Mouse (Mus musculus) heart, embryonic 14.5 days (tissue): ENCODE measurements at regions not wholly inside any gene's neighbourhood (a gene's known extent, or its start where the extent isn't known, plus 50 kb on each side); places are given as distances from the start of the nearest gene placed in this dataset.

Experiments used
- ATAC-seq: fragments of 200-750 bp; cut with Nextera tagmentation; 2 replicates; pipeline ENCODE4 v1.8.0; 2017; ENCODE audit warnings: low read depth, moderate TSS enrichment; ENCODE audit not compliant: insufficient number of reproducible peaks, insufficient read depth, low FRiP score
- H3K27ac ChIP-seq, 2 experiments: fragments of 200-500 bp in 1 of 2; fragments of 300-500 bp in 1 of 2; sonication (generic) in 1 of 2; replicated peaks in 1 of 2; 2 replicates each; pipeline ENCODE4 v1.5.1; 2012 to 2014; ENCODE audit warnings: low read depth in 2 of 2, low read length in 2 of 2, control low read depth in 1 of 2, mild to moderate bottlenecking in 1 of 2, mixed read lengths in 1 of 2; ENCODE audit not compliant: control insufficient read depth in 1 of 2, insufficient read depth in 1 of 2
- H3K27me3 ChIP-seq: fragments of 300-500 bp; sonication (generic); 2 replicates; pipeline ENCODE4 v1.6.1; 2014; ENCODE audit warnings: mild to moderate bottlenecking, low read length, control low read depth; ENCODE audit not compliant: control insufficient read depth, insufficient read depth
- H3K36me3 ChIP-seq: fragments of 300-500 bp; sonication (generic); 2 replicates; pipeline ENCODE4 v1.6.1; 2014; ENCODE audit warnings: mild to moderate bottlenecking, control low read depth, low read length, mixed read lengths; ENCODE audit not compliant: control insufficient read depth, insufficient read depth
- H3K4me1 ChIP-seq, 2 experiments: fragments of 200-500 bp in 1 of 2; fragments of 300-500 bp in 1 of 2; sonication (generic) in 1 of 2; 2 replicates each; pipeline ENCODE4 v1.6.1; 2012 to 2014; ENCODE audit warnings: low read length in 2 of 2, control low read depth in 1 of 2, mixed read lengths in 1 of 2; ENCODE audit not compliant: control insufficient read depth in 2 of 2, insufficient read depth in 2 of 2
- H3K4me2 ChIP-seq: fragments of 300-500 bp; sonication (generic); 2 replicates; pipeline ENCODE4 v1.6.1; 2014; ENCODE audit warnings: mild to moderate bottlenecking, low read length
- H3K4me3 ChIP-seq, 2 experiments: fragments of 200-500 bp in 1 of 2; fragments of 300-500 bp in 1 of 2; sonication (generic) in 1 of 2; 2 replicates each; pipeline ENCODE4 v1.5.1; 2012 to 2014; ENCODE audit warnings: low read length in 2 of 2, mild to moderate bottlenecking in 2 of 2, control low read depth in 1 of 2, low read depth in 1 of 2, moderate library complexity in 1 of 2; ENCODE audit not compliant: control insufficient read depth in 1 of 2, insufficient read depth in 1 of 2
- H3K9ac ChIP-seq: fragments of 300-500 bp; sonication (generic); 2 replicates; pipeline ENCODE4 v1.6.1; 2014; ENCODE audit warnings: mild to moderate bottlenecking, low read length
- H3K9me3 ChIP-seq: fragments of 300-500 bp; sonication (generic); 2 replicates; pipeline ENCODE4 v1.6.1; 2016; ENCODE audit warnings: low read length, control low read depth; ENCODE audit not compliant: control insufficient read depth
- WGBS: fragments of 180-500 bp; shearing (Covaris S2); extraction: QIAGEN DNeasy Blood & Tissue Kit; methylation state at CpG from one replicate; pipeline ENCODE4 v1.1.7; 2014; 5-methylcytosine and 5-hydroxymethylcytosine counted together

DNA sequence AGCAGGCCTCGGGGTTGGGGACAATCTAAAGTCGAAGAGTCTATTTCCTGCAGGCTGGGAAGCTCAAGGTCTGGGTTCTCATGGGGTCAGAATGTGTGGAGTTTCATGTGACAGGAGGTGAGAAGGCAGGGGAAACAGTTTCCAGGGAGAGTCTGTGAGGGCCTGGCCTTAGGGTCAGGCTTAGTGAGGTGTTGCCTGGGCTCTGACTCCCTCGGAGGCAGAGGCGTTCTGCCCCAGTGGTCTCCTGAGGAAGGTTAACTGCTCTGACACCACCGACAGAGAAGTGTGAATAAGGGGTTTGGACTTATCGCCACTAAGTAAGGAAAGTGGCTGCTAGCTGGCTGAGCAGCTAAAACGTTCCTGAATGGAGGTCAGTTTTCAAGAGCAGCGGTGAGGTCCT, 499.9 kb downstream of the Zfp704 start:
- H3K4me2 ChIP-seq, result no peak overlapping the region
- 43% methylated on average over 8 of the region's 8 CpGs for WGBS
- H3K36me3 ChIP-seq, result no peaks in the 10 kb centered on the region
- H3K27me3 ChIP-seq, result no peaks in the 10 kb centered on the region
- H3K4me1 ChIP-seq, result peaks cover 14 to 17% of the 10 kb centered on the region in 2 experiments; a peak in 3 of 4 replicates
- H3K9me3 ChIP-seq, result no peaks in the 10 kb centered on the region
- no peak overlapping the region for H3K27ac ChIP-seq
- no peak overlapping the region for H3K4me3 ChIP-seq
- ATAC-seq, result no peak
- H3K9ac ChIP-seq, result no peak overlapping the region

GRCm38 (mm10) chr3:9109485-9109884, 500.4 kb downstream of the Zfp704 start:
- Histone ChIP-seq H3K9me3 (no peaks in the 10 kb centered on the region), H3K9ac (no peak overlapping the region), H3K36me3 (no peaks in the 10 kb centered on the region), H3K4me2 (no peak overlapping the region), H3K4me1 (peaks cover 14 to 17% of the 10 kb centered on the region in 2 experiments; a peak in 3 of 4 replicates), H3K27me3 (no peaks in the 10 kb centered on the region), H3K4me3 (no peak overlapping the region), H3K27ac (no peak overlapping the region)
- WGBS, result 80% methylated on average over 5 of the region's 5 CpGs
- ATAC-seq, result no peak

GRCm38 (mm10) chr3:9107766-9108410, 502.0 kb downstream of the Zfp704 start:
- 76% methylated on average over 15 of the region's 15 CpGs for WGBS
- Histone ChIP-seq H3K4me3 (no peak overlapping the region), H3K4me2 (no peak overlapping the region), H3K9me3 (no peaks in the 10 kb centered on the region), H3K36me3 (no peaks in the 10 kb centered on the region), H3K27me3 (no peaks in the 10 kb centered on the region), H3K4me1 (peaks cover 11 to 17% of the 10 kb centered on the region in 2 experiments; a peak in 3 of 4 replicates), H3K27ac (no peak overlapping the region), H3K9ac (no peak overlapping the region)
- ATAC-seq, result no peak

GRCm38 (mm10) chr3:9105191-9105926, 504.5 kb downstream of the Zfp704 start:
- Histone ChIP-seq H3K9ac (no peak overlapping the region), H3K4me2 (no peak overlapping the region), H3K4me1 (peaks cover 6 to 11% of the 10 kb centered on the region in 2 experiments; a peak in 3 of 4 replicates), H3K36me3 (no peaks in the 10 kb centered on the region), H3K9me3 (no peaks in the 10 kb centered on the region), H3K4me3 (no peak overlapping the region), H3K27ac (no peak overlapping the region), H3K27me3 (no peaks in the 10 kb centered on the region)
- no peak for ATAC-seq
- WGBS, result 38% methylated on average over 8 of the region's 8 CpGs

GRCm38 (mm10) chr3:9103456-9103855, 506.4 kb downstream of the Zfp704 start:
- ATAC-seq, result no peak
- no peaks in the 10 kb centered on the region for H3K27me3 ChIP-seq
- no peak overlapping the region for H3K9ac ChIP-seq
- WGBS, result 83% methylated on average over 6 of the region's 6 CpGs
- no peak overlapping the region for H3K4me3 ChIP-seq
- no peak overlapping the region for H3K4me2 ChIP-seq
- no peak overlapping the region for H3K27ac ChIP-seq
- no peaks in the 10 kb centered on the region for H3K36me3 ChIP-seq
- H3K4me1 ChIP-seq, result peaks cover 5 to 6% of the 10 kb centered on the region in 2 experiments; a peak in 3 of 4 replicates
- no peaks in the 10 kb centered on the region for H3K9me3 ChIP-seq

GRCm38 (mm10) chr3:9101240-9101639, 508.6 kb downstream of the Zfp704 start:
- Histone ChIP-seq H3K27ac (no peak overlapping the region), H3K36me3 (no peaks in the 10 kb centered on the region), H3K4me2 (no peak overlapping the region), H3K4me3 (no peak overlapping the region), H3K9me3 (no peaks in the 10 kb centered on the region), H3K9ac (no peak overlapping the region), H3K27me3 (no peaks in the 10 kb centered on the region), H3K4me1 (peaks cover 5 to 6% of the 10 kb centered on the region in 2 experiments; a peak in 3 of 4 replicates)
- no peak for ATAC-seq
- 53% methylated on average over 3 of the region's 3 CpGs for WGBS

DNA sequence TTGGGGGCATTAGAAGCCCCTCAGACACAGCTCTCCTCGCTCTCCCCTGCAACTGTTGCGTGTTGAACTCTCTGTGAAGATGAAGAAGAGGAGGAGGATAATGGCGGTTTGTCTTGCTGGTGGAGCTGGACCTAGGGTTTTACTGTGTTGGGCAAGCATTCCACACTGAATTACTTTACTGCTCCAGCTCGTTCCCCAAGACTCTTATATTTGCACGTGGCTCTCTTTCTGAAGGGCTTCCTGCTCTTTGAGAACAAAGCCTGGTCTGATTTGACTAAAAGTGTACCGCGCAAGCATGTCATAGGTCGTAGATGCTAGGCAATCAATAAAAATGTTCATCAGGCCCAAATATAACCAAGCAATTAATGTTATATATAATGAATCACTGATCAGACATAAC, 509.1 kb downstream of the Zfp704 start:
- WGBS, result 85% methylated on average over 8 of the region's 8 CpGs
- H3K4me3 ChIP-seq, result no peak overlapping the region
- no peaks in the 10 kb centered on the region for H3K27me3 ChIP-seq
- H3K4me1 ChIP-seq, result peaks cover 4 to 6% of the 10 kb centered on the region in 2 experiments; a peak in 3 of 4 replicates
- H3K36me3 ChIP-seq, result no peaks in the 10 kb centered on the region
- no peak overlapping the region for H3K9ac ChIP-seq
- no peak overlapping the region for H3K4me2 ChIP-seq
- no peaks in the 10 kb centered on the region for H3K9me3 ChIP-seq
- H3K27ac ChIP-seq, result no peak overlapping the region
- ATAC-seq, result no peak
